18 mouse cellular contexts compared by ENCODE assay signal in genomic region chr3:138688606-138689005, GRCm38 (mm10).
"Had no signal": no experiment of that assay in that cellular context is flagged by ENCODE, and none has a peak within 500 bp of the region (broad histone marks: within the 10 kb centered on the region; RNA-seq: fewer than 3 reads in every experiment).

No protein-coding gene starts in this region.

- DNase-seq: lung, adult 18-20 months; lung, embryonic 14.5 days; lung, postnatal 10 days; lung, postnatal 4 days; retina, postnatal 1 day; right cerebral cortex, adult 18-20 months; right cerebral cortex, postnatal 25 days; right cerebral cortex, postnatal 4 days; spleen, adult 18-20 months; thymus, adult 18-20 months; thymus, postnatal 14 days; thymus, postnatal 36 days had no signal

- H3K9me3 ChIP-seq: midbrain, embryonic 10.5 days; midbrain, embryonic 13.5 days; neural tube, embryonic 13.5 days; neural tube, embryonic 15.5 days had no signal

- ATAC-seq: midbrain, embryonic 13.5 days; midbrain, embryonic 16.5 days had no signal

- H3K27ac ChIP-seq: midbrain, embryonic 10.5 days; midbrain, embryonic 13.5 days; neural tube, embryonic 13.5 days; neural tube, embryonic 15.5 days had no signal

- H3K4me1 ChIP-seq: midbrain, embryonic 13.5 days; neural tube, embryonic 13.5 days; neural tube, embryonic 15.5 days had no signal

- H3K36me3 ChIP-seq: midbrain, embryonic 10.5 days; midbrain, embryonic 13.5 days; neural tube, embryonic 13.5 days; neural tube, embryonic 15.5 days had no signal

- H3K9ac ChIP-seq: lung, embryonic 14.5 days; midbrain, embryonic 13.5 days; neural tube, embryonic 13.5 days; neural tube, embryonic 15.5 days had no signal

- H3K27me3 ChIP-seq: midbrain, embryonic 13.5 days; neural tube, embryonic 13.5 days; neural tube, embryonic 15.5 days had no signal

- H3K4me3 ChIP-seq: midbrain, embryonic 10.5 days; midbrain, embryonic 13.5 days; myocyte; neural tube, embryonic 13.5 days; neural tube, embryonic 15.5 days had no signal

- H3K4me2 ChIP-seq: lung, embryonic 14.5 days; midbrain, embryonic 13.5 days; neural tube, embryonic 13.5 days; neural tube, embryonic 15.5 days had no signal
